Mouse (Mus musculus): ENCODE measurements around the gene Mrgprh. TPM values are rescaled to one million over a fixed set of nuclear protein-coding genes. Genes with fewer than 3 reads are reported as not detected.

Gene Mrgprh
- not detected in 2 replicates for polyA plus RNA-seq (2011; ENCODE audit: insufficient read depth, insufficient read length, low replicate concordance, missing spikeins)

DNA sequence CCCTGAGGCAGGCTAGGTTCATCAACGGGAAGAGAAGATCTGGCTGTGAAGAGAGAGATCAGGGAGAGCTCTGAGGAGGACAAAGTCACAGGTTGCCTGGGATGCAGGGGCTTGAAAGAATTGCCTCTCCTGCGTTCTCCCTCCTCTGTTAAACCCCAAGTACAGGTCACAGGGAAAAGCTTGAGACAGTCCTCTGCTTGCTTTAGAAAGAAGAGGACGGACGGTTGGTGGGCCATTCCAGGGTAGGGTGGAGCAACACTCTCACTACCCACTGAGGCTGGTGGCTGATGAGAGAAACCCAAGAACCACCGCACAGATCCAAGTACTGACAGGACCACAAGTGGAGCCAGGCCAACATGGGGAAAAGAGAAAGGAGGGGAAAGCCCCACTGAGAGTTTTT lies at the start of gene Mrgprh:
TSS of gene Mrgprh (plus strand) at position 301 of the 400 bp plus-strand sequence.
- 53% methylated on average over 5 of the region's 5 CpGs for WGBS
- no peak within 1 kb of the TSS for H3K27ac ChIP-seq (ENCODE audit: control insufficient read depth, insufficient read depth, low read depth, low read length, poor library complexity)
- no peaks in the 10 kb centered on the region for H3K4me1 ChIP-seq (ENCODE audit: control insufficient read depth, insufficient read depth, low read length)
- TF ChIP-seq CTCF (IDR thresholded peaks at IDR 0.05; ENCODE audit: control insufficient read depth, insufficient read depth, low read length) = no peak
- TF ChIP-seq POLR2A (IDR thresholded peaks at IDR 0.05; ENCODE audit: borderline replicate concordance, control insufficient read depth, low read depth, low read length) = no peak
- H3K4me3 ChIP-seq (replicated peaks; ENCODE audit: control insufficient read depth, low read depth, low read length) = no peak within 1 kb of the TSS

DNA sequence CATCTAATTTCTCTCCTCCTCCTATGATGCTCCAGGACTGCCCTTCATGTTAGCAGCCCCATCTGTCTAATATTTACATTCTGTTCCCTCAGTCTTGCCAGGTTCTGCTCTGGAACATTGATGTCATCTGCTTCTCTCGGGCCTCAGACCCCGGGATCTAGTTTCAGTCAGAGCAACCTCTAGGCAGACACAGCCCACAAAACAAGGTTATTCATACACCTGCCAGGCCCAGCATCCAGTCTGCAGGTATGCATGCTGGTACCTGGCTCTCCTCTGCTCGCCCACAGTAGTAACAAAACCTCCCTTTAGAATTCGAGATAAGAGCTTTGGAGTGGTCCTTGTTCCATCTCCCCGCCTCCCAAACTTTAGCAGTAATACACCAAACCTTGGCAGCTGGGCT lies 45.5 kb upstream of the Mrgprh start:
- 75% methylated on average over 5 of the region's 5 CpGs for whole genome bisulfite sequencing
- Histone ChIP-seq H3K4me1 (ENCODE audit: control insufficient read depth, insufficient read depth, low read length) (no peaks in the 10 kb centered on the region), H3K27ac (ENCODE audit: control insufficient read depth, insufficient read depth, low read depth, low read length, poor library complexity) (no peak overlapping the region), H3K4me3 (replicated peaks; ENCODE audit: control insufficient read depth, low read depth, low read length) (no peak overlapping the region)
- no peak for TF ChIP-seq POLR2A (IDR thresholded peaks at IDR 0.05; ENCODE audit: borderline replicate concordance, control insufficient read depth, low read depth, low read length)
- no peak for TF ChIP-seq CTCF (IDR thresholded peaks at IDR 0.05; ENCODE audit: control insufficient read depth, insufficient read depth, low read length)

DNA sequence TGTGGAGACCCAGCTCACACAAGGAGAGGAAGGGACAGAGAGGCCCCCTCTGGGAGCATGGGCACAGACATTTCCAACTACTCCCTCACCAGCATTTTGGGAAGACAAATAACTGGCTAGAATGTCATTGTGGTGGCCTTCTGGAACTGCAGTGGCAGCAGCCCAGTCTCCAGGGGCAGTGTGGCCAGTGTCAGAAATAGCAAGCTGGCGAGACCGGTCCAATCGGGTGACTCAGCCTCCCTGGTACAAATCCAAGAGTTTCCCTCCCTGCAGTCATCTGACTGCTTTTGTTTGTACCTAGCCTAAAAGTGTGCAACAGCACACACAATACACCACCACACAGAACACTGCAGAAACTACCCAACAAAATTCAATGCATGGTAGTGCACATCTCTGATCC lies 43.6 kb upstream of the Mrgprh start:
- TF ChIP-seq POLR2A (IDR thresholded peaks at IDR 0.05; ENCODE audit: borderline replicate concordance, control insufficient read depth, low read depth, low read length) = no peak
- no peak for TF ChIP-seq CTCF (IDR thresholded peaks at IDR 0.05; ENCODE audit: control insufficient read depth, insufficient read depth, low read length)
- no peak overlapping the region for H3K27ac ChIP-seq (ENCODE audit: control insufficient read depth, insufficient read depth, low read depth, low read length, poor library complexity)
- H3K4me1 ChIP-seq (ENCODE audit: control insufficient read depth, insufficient read depth, low read length) = no peaks in the 10 kb centered on the region
- 77% methylated on average over 3 of the region's 3 CpGs for WGBS
- H3K4me3 ChIP-seq (replicated peaks; ENCODE audit: control insufficient read depth, low read depth, low read length) = no peak overlapping the region

DNA sequence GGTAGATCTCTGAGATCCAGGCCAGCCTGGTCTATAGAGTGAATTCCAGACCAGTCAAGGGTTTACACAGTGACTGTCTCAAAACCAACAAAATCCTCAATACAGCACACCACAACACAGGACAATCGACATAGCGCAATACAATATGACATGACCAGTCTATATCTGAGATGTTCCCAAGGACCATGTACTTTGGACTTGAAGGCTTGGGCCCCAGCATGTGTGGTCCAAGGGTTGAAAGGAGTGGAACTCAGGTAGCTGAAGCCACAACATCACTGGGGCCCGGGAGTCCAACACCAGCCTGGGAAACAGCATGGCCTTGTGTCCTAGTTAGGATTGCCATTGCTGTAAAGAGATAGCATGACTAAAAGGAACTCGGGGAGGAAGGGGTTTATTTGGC lies 43.2 kb upstream of the Mrgprh start:
- 81% methylated on average over 4 of the region's 4 CpGs for WGBS
- Histone ChIP-seq H3K27ac (ENCODE audit: control insufficient read depth, insufficient read depth, low read depth, low read length, poor library complexity) (no peak overlapping the region), H3K4me3 (replicated peaks; ENCODE audit: control insufficient read depth, low read depth, low read length) (no peak overlapping the region), H3K4me1 (ENCODE audit: control insufficient read depth, insufficient read depth, low read length) (no peaks in the 10 kb centered on the region)
- no peak for TF ChIP-seq POLR2A (IDR thresholded peaks at IDR 0.05; ENCODE audit: borderline replicate concordance, control insufficient read depth, low read depth, low read length)
- no peak for TF ChIP-seq CTCF (IDR thresholded peaks at IDR 0.05; ENCODE audit: control insufficient read depth, insufficient read depth, low read length)

GRCm38 (mm10) chr17:12834317-12834716 lies 41.5 kb upstream of the Mrgprh start:
- Histone ChIP-seq H3K27ac (ENCODE audit: control insufficient read depth, insufficient read depth, low read depth, low read length, poor library complexity) (no peak overlapping the region), H3K4me3 (replicated peaks; ENCODE audit: control insufficient read depth, low read depth, low read length) (no peak overlapping the region), H3K4me1 (ENCODE audit: control insufficient read depth, insufficient read depth, low read length) (no peaks in the 10 kb centered on the region)
- TF ChIP-seq POLR2A (IDR thresholded peaks at IDR 0.05; ENCODE audit: borderline replicate concordance, control insufficient read depth, low read depth, low read length) (no peak), CTCF (IDR thresholded peaks at IDR 0.05; ENCODE audit: control insufficient read depth, insufficient read depth, low read length) (no peak)
- 74% methylated on average over 3 of the region's 3 CpGs for WGBS

DNA sequence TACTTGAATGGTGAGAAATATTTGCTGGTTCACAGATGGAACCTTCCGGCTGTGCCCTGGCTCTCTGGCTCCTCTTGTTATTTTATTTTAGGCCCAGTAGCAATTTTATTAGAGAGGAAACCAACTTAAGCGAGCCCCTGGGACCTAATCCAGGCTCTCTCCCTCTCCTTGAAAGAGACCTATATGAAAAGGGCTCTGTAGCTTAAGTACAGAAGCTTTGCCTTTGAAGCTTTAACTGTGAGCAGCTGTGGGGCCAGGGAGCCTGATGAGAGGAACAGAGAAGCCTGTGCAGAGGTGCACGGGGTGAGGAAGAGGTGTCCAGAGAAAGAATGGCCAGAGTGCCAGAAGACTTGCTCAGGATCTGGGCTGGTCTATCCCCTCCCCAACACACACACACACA lies 41.0 kb upstream of the Mrgprh start:
- Histone ChIP-seq H3K4me1 (ENCODE audit: control insufficient read depth, insufficient read depth, low read length) (no peaks in the 10 kb centered on the region), H3K4me3 (replicated peaks; ENCODE audit: control insufficient read depth, low read depth, low read length) (no peak overlapping the region), H3K27ac (ENCODE audit: control insufficient read depth, insufficient read depth, low read depth, low read length, poor library complexity) (no peak overlapping the region)
- TF ChIP-seq POLR2A (IDR thresholded peaks at IDR 0.05; ENCODE audit: borderline replicate concordance, control insufficient read depth, low read depth, low read length) = no peak
- WGBS = 70% methylated on average over 3 of the region's 3 CpGs

- no peak overlapping the region for H3K27ac ChIP-seq (ENCODE audit: control insufficient read depth, insufficient read depth, low read depth, low read length, poor library complexity)
- TF ChIP-seq POLR2A (IDR thresholded peaks at IDR 0.05; ENCODE audit: borderline replicate concordance, control insufficient read depth, low read depth, low read length) (no peak), CTCF (IDR thresholded peaks at IDR 0.05; ENCODE audit: control insufficient read depth, insufficient read depth, low read length) (no peak)
- H3K4me1 ChIP-seq (ENCODE audit: control insufficient read depth, insufficient read depth, low read length) = no peaks in the 10 kb centered on the region
- H3K4me3 ChIP-seq (replicated peaks; ENCODE audit: control insufficient read depth, low read depth, low read length) = no peak overlapping the region
- WGBS = 85% methylated on average over 5 of the region's 5 CpGs
Measured at GRCm38 (mm10) chr17:12835738-12836137, 40.1 kb upstream of the Mrgprh start.

DNA sequence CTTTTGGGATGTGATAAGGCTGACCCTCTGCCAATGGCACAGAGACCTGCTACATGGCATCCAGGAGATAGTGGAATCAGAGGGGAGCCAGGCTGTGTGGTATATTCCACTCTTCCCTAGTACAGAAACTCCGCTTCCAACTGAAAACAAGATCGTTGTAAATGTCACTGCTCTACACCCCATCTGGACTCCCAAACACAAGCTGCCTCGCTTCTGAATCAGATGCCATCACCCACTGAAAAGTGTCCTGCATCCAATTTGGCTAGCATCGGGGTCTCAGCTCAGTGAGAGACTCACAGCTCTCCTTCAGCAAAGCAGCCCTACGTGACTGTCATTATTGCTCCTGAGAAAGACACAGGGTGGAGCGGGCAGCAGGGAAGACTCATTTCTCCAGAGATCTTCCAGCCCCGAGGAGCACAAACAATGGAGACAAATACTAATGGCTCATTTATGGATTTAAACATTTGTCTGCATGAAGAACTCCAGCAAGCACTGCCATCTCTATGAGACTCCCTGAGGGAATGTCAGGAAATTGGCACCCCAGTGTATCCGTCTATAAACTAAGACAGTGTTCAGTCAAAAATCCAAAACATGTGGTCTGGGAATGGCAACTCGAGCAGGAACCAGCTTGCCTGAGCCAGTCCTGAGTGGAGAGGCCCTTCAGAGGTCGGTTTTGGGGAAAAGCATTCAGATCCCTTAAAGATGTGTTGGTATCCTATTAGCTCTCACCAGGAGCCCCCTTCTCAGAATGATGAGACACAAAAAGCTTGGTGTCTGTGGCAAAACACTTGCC lies 36.2 kb upstream of the Mrgprh start:
- Histone ChIP-seq H3K4me1 (ENCODE audit: control insufficient read depth, insufficient read depth, low read length) (no peaks in the 10 kb centered on the region), H3K27ac (ENCODE audit: control insufficient read depth, insufficient read depth, low read depth, low read length, poor library complexity) (no peak overlapping the region), H3K4me3 (replicated peaks; ENCODE audit: control insufficient read depth, low read depth, low read length) (no peak overlapping the region)
- 73% methylated on average over 10 of the region's 10 CpGs for WGBS
- TF ChIP-seq POLR2A (IDR thresholded peaks at IDR 0.05; ENCODE audit: borderline replicate concordance, control insufficient read depth, low read depth, low read length) = no peak
- no peak for TF ChIP-seq CTCF (IDR thresholded peaks at IDR 0.05; ENCODE audit: control insufficient read depth, insufficient read depth, low read length)
